Mouse (Mus musculus): Measurements from ENCODE around the gene Eaf1. TPM values are rescaled to one million over a fixed set of nuclear protein-coding genes. Genes with fewer than 3 reads are reported as not detected.

Gene Eaf1
- total RNA-seq, 2 experiments from 2014 or later: 34.9 to 40.3 TPM

Other genes with a start within 250 kb of the Eaf1 start
- 10 to 100 TPM; 12.4 to 12.6 TPM for gene Phf7, start 243.1 kb upstream of the Eaf1 start, total RNA-seq (2021)
- gene Bap1, start 242.9 kb upstream of the Eaf1 start, total RNA-seq (2021): 10 to 100 TPM; 82.9 to 83.7 TPM
- 1 to 10 TPM; 2.4 to 3.2 TPM for gene Dnah1, start 170.5 kb upstream of the Eaf1 start, total RNA-seq (2021)
- gene Capn7, start 157.8 kb upstream of the Eaf1 start, total RNA-seq (2021): 10 to 100 TPM; 47.0 to 53.0 TPM
- gene Sh3bp5, start 58.3 kb upstream of the Eaf1 start, total RNA-seq (2021): 100 to 1,000 TPM; 136 to 140 TPM
- 10 to 100 TPM; 36.3 to 40.2 TPM for gene Mettl6, start 641 bp downstream of the Eaf1 start, total RNA-seq (2021)
- under 1 TPM; 0.51 to 0.76 TPM for gene Colq, start 96.9 kb downstream of the Eaf1 start, total RNA-seq (2021)
- not detected for gene Gm49387, start 146.5 kb downstream of the Eaf1 start, total RNA-seq (2021)
- gene Btd, start 146.6 kb downstream of the Eaf1 start, total RNA-seq (2021): 10 to 100 TPM; 62.4 to 63.5 TPM
- 10 to 100 TPM; 75.9 to 86.7 TPM for gene Hacl1, start 146.9 kb downstream of the Eaf1 start, total RNA-seq (2021)